Mouse (Mus musculus) CD4-positive naive resting alpha-beta T cell, adult 76 days (primary cell): ENCODE measurements around the gene Pcnp. TPM values are rescaled to one million over a fixed set of nuclear protein-coding genes. Genes with fewer than 3 reads are reported as not detected.

Experiments
- total RNA-seq: library from RNA; stranded (reverse); gene quantifications from one replicate; pipeline ENCODE4 v1.2.4, GENCODE M21; 2023

The Pcnp gene
- 129 TPM for total RNA-seq

GRCm38 (mm10) chr16:56029661-56030082, at the start of gene Pcnp:
Pcnp (minus strand) TSS chr16:56029739.

GRCm38 (mm10) chr16:56048038-56048437, 18.5 kb upstream of the Pcnp start, which contains the start of gene Senp7:
Senp7 (plus strand) TSS chr16:56048338.

GRCm38 (mm10) chr16:56037138-56038010, 7.8 kb upstream of the Pcnp start, which contains the start of gene Trmt10c:
Trmt10c (minus strand) TSS chr16:56037819.

GRCm38 (mm10) chr16:55973431-55974255, 55.9 kb downstream of the Pcnp start, which contains the start of gene Zbtb11:
Zbtb11 (plus strand) TSS chr16:55973883.

GRCm38 (mm10) chr16:55966212-55966871, 63.2 kb downstream of the Pcnp start, which contains the start of gene Rpl24:
Rpl24 (plus strand) TSS chr16:55966275.

Other genes with a start within 250 kb of the Pcnp start
- gene Nfkbiz, start 190.8 kb downstream of the Pcnp start, total RNA-seq: 96.5 TPM
- 28.7 TPM for gene Nxpe3, start 134.5 kb downstream of the Pcnp start, total RNA-seq
- gene Cep97, start 94.9 kb downstream of the Pcnp start, total RNA-seq: 81.1 TPM
- gene Rpl24, start 63.5 kb downstream of the Pcnp start, total RNA-seq: 945 TPM
- gene Zbtb11, start 55.9 kb downstream of the Pcnp start, total RNA-seq: 78.0 TPM
- gene Trmt10c, start 8.1 kb upstream of the Pcnp start, total RNA-seq: 15.8 TPM
- gene Senp7, start 18.6 kb upstream of the Pcnp start, total RNA-seq: 78.4 TPM
- gene Impg2, start 174.6 kb upstream of the Pcnp start, total RNA-seq: 4.0 TPM